Mouse (Mus musculus): ENCODE results near the gene Gm16253.

- TF ChIP-seq CTCF (conservative IDR thresholded peaks at IDR 0.05; ENCODE audit: low read length), result no peak
- no peak for TF ChIP-seq POU5F1 (IDR thresholded peaks at IDR 0.05; ENCODE audit: borderline replicate concordance, low read length)
- TF ChIP-seq NANOG (IDR thresholded peaks at IDR 0.05; ENCODE audit: borderline replicate concordance, low read length), result no peak
These were observed 20.1 kb downstream of the Gm16253 start for GRCm38 (mm10) chr3:96596855-96597254.
